Mouse (Mus musculus) hindlimb bud, embryonic 11.5 days (tissue): ENCODE results near the gene Nav2.

Experiments
- DNase-seq: peaks from one replicate; pipeline ENCODE4 v3.0.0-alpha.2; 2012; ENCODE audit warnings: low read depth, low spot score; ENCODE audit errors: extremely low spot score

Gene Nav2

GRCm38 (mm10) chr7:49272445-49273439 is 364.2 kb downstream of the Nav2 start:
- peak; percentile 44 for DNase-seq

GRCm38 (mm10) chr7:49273907-49274656 is 365.6 kb downstream of the Nav2 start:
- DNase-seq: no peak

- DNase-seq: no peak
Observed at GRCm38 (mm10) chr7:49274676-49275075, 366.2 kb downstream of the Nav2 start.

GRCm38 (mm10) chr7:49276163-49276562 is 367.6 kb downstream of the Nav2 start:
- no peak for DNase-seq

- DNase-seq: no peak
Observed at GRCm38 (mm10) chr7:49277685-49278084, 369.2 kb downstream of the Nav2 start.

GRCm38 (mm10) chr7:49278531-49278930 is 370.0 kb downstream of the Nav2 start:
- DNase-seq: no peak

- no peak for DNase-seq
Observed at GRCm38 (mm10) chr7:49280427-49280826, 371.9 kb downstream of the Nav2 start.

GRCm38 (mm10) chr7:49282446-49282845 is 373.9 kb downstream of the Nav2 start:
- DNase-seq: no peak

- no peak for DNase-seq
Observed at GRCm38 (mm10) chr7:49283507-49284361, 375.2 kb downstream of the Nav2 start.

GRCm38 (mm10) chr7:49288186-49288585 is 379.7 kb downstream of the Nav2 start:
- DNase-seq: no peak

GRCm38 (mm10) chr7:49290308-49290707 is 381.8 kb downstream of the Nav2 start:
- no peak for DNase-seq

- no peak for DNase-seq
Observed at GRCm38 (mm10) chr7:49291208-49291892, 382.8 kb downstream of the Nav2 start.

GRCm38 (mm10) chr7:49297148-49297547 is 388.6 kb downstream of the Nav2 start:
- no peak for DNase-seq

- no peak for DNase-seq
Observed at GRCm38 (mm10) chr7:49298431-49298839, 389.9 kb downstream of the Nav2 start.

- no peak for DNase-seq
Observed at GRCm38 (mm10) chr7:49301487-49301886, 393.0 kb downstream of the Nav2 start.

GRCm38 (mm10) chr7:49303600-49304411 is 395.3 kb downstream of the Nav2 start:
- DNase-seq: no peak

- no peak for DNase-seq
Observed at GRCm38 (mm10) chr7:49307717-49308116, 399.2 kb downstream of the Nav2 start.

GRCm38 (mm10) chr7:49309746-49310145 is 401.2 kb downstream of the Nav2 start:
- DNase-seq: no peak

- no peak for DNase-seq
Observed at GRCm38 (mm10) chr7:49313945-49314344, 405.4 kb downstream of the Nav2 start.
